Mouse (Mus musculus): ENCODE measurements around the gene Kirrel3. TPM values are rescaled to one million over a fixed set of nuclear protein-coding genes. Genes with fewer than 3 reads are reported as not detected.

Gene Kirrel3
- total and polyA plus RNA-seq, 2 experiments from 2014 or later = 0.29 to 0.42 TPM

DNA sequence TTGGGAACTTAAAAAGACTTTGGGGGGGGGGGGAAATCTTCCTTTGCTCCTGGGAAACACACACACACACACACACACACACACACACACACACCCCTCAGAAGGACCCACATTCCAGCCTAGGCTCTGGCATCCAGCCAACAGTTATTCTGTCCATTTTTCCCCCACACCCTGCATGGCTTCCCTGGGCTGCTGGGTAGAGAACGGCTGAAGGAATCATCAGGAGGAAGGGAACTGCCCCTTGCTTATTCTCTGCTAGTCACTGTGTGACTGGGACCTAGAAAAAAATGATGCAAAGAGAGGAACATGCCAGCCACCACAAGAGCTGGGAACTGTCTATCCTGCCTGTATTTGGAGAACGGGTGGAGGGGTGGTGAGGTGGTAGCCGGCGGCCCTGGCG lies 532.4 kb downstream of the Kirrel3 start:
- no peak overlapping the region for H3K27ac ChIP-seq (ENCODE audit: low read depth)
- no peaks in the 10 kb centered on the region for H3K9me3 ChIP-seq (replicated peaks; ENCODE audit: control insufficient read depth, low read length)
- H3K36me3 ChIP-seq (replicated peaks; ENCODE audit: control insufficient read depth, insufficient read depth, low read length) = no peaks in the 10 kb centered on the region
- H3K4me1 ChIP-seq (ENCODE audit: control insufficient read depth, insufficient read depth) = peaks cover 7% of the 10 kb centered on the region
- no peak for ATAC-seq (ENCODE audit: insufficient read depth, low read depth)
- peaks cover 5% of the 10 kb centered on the region; the same call in 1 of the 2 replicates for H3K27me3 ChIP-seq (ENCODE audit: control insufficient read depth, insufficient read depth, low read length)
- H3K9ac ChIP-seq (replicated peaks; ENCODE audit: low read depth, low read length) = no peak overlapping the region
- no peak for DNase-seq (ENCODE audit: low spot score)
- peak overlapping the region; percentile 30 for H3K4me2 ChIP-seq (ENCODE audit: low read depth, low read length)
- WGBS = 17% methylated on average over 5 of the region's 5 CpGs
- H3K4me3 ChIP-seq (ENCODE audit: low read depth, low read length) = no peak overlapping the region
- no peak for TF ChIP-seq EP300 (IDR thresholded peaks at IDR 0.05; ENCODE audit: low read depth)
- TF ChIP-seq CTCF (IDR thresholded peaks at IDR 0.05; ENCODE audit: low read depth) = no peak

DNA sequence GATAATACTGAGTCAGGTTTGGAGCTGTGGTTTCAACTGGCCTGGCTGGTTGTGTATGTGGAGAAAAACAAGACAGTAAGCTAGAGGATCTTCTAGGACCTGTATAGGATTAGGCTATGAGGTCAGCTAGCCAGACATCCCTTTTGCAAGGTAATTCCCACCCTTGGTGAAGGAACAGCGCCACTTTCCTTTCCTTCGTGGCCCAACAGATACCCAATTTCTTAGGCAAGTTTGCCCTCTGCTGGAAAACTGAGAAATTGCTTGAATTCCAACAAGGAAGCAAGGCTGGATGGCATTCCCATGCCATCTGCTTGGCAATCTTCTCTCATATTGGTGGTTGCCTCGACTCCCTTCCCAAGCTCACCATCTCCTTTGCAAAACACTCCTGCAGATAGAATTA lies 533.7 kb downstream of the Kirrel3 start:
- ATAC-seq (ENCODE audit: insufficient read depth, low read depth) (no peak; the same call in 1 of the 2 replicates), DNase-seq (ENCODE audit: low spot score) (no peak)
- Histone ChIP-seq H3K27me3 (ENCODE audit: control insufficient read depth, insufficient read depth, low read length) (peaks cover 9% of the 10 kb centered on the region), H3K36me3 (replicated peaks; ENCODE audit: control insufficient read depth, insufficient read depth, low read length) (no peaks in the 10 kb centered on the region), H3K27ac (ENCODE audit: low read depth) (no peak overlapping the region), H3K4me3 (ENCODE audit: low read depth, low read length) (no peak overlapping the region), H3K9ac (replicated peaks; ENCODE audit: low read depth, low read length) (no peak overlapping the region), H3K4me2 (ENCODE audit: low read depth, low read length) (no peak overlapping the region), H3K9me3 (replicated peaks; ENCODE audit: control insufficient read depth, low read length) (no peaks in the 10 kb centered on the region), H3K4me1 (ENCODE audit: control insufficient read depth, insufficient read depth) (peaks cover 7% of the 10 kb centered on the region)
- WGBS = 8% methylated on average over 3 of the region's 3 CpGs
- TF ChIP-seq EP300 (IDR thresholded peaks at IDR 0.05; ENCODE audit: low read depth) = no peak
- TF ChIP-seq CTCF (IDR thresholded peaks at IDR 0.05; ENCODE audit: low read depth) = peak; percentile 91

DNA sequence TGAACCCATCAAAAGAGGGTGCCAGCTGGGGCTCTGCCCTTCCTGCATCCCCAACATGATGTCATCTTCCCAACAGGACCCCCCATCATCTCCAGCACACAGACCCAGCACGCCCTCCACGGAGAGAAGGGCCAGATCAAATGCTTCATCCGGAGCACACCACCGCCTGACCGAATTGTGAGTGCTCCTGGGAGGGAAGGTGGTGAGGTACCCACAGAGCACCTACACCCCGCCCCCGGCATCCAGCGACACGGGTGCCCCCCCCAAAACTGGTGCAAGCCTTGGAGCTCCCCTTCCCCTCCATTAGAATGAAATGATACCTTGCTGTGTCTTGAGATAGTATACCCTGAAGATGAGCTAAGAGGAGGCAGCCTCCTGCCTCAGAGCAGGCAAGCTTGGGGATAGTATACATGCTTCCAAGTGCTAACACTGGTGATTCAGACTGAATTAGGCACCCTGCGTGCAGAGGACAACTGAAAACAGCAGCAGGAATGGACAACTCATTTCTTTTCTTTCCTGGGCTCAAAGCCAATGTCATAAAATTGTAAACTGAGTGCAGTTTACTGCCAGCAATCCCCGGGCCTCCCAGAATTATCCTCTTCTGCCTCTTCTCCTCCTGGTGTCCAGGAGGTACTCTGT lies 534.4 kb downstream of the Kirrel3 start:
- H3K9me3 ChIP-seq (replicated peaks; ENCODE audit: control insufficient read depth, low read length) = no peaks in the 10 kb centered on the region
- no peak overlapping the region for H3K4me3 ChIP-seq (ENCODE audit: low read depth, low read length)
- no peak overlapping the region for H3K4me2 ChIP-seq (ENCODE audit: low read depth, low read length)
- no peak overlapping the region for H3K27ac ChIP-seq (ENCODE audit: low read depth)
- peaks cover 10% of the 10 kb centered on the region for H3K27me3 ChIP-seq (ENCODE audit: control insufficient read depth, insufficient read depth, low read length)
- no peak overlapping the region for H3K9ac ChIP-seq (replicated peaks; ENCODE audit: low read depth, low read length)
- ATAC-seq (ENCODE audit: insufficient read depth, low read depth) (no peak), DNase-seq (ENCODE audit: low spot score) (no peak)
- 48% methylated on average over 11 of the region's 11 CpGs for WGBS
- H3K36me3 ChIP-seq (replicated peaks; ENCODE audit: control insufficient read depth, insufficient read depth, low read length) = no peaks in the 10 kb centered on the region
- H3K4me1 ChIP-seq (ENCODE audit: control insufficient read depth, insufficient read depth) = peaks cover 10% of the 10 kb centered on the region
- no peak for TF ChIP-seq EP300 (IDR thresholded peaks at IDR 0.05; ENCODE audit: low read depth)
- no peak for TF ChIP-seq CTCF (IDR thresholded peaks at IDR 0.05; ENCODE audit: low read depth)

DNA sequence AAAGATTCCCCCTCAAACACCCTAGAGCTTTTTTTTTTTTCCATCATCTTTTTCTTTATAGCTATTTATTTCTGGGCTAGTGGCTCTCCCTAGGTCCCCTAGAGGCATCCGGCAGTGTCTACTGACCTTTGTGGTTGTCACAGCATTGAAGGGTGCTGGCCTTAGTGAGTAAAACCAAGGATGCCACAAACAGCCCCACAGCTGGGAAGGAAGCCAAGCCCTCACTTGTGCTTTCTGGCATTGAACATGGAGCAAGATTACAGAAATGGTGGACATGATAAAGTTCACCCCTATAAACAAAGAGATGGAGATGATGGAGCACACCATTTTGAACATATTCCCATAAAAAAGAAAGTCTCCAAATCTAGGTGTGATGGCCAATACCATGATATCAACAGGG lies 536.0 kb downstream of the Kirrel3 start:
- no peak overlapping the region for H3K9ac ChIP-seq (replicated peaks; ENCODE audit: low read depth, low read length)
- H3K4me3 ChIP-seq (ENCODE audit: low read depth, low read length) = no peak overlapping the region
- DNase-seq (ENCODE audit: low spot score) (no peak), ATAC-seq (ENCODE audit: insufficient read depth, low read depth) (no peak)
- no peak overlapping the region for H3K4me2 ChIP-seq (ENCODE audit: low read depth, low read length)
- H3K27ac ChIP-seq (ENCODE audit: low read depth) = no peak overlapping the region
- WGBS = 70% methylated on average over 1 of the region's 1 CpGs
- H3K4me1 ChIP-seq (ENCODE audit: control insufficient read depth, insufficient read depth) = peaks cover 21% of the 10 kb centered on the region
- H3K9me3 ChIP-seq (replicated peaks; ENCODE audit: control insufficient read depth, low read length) = no peaks in the 10 kb centered on the region
- H3K27me3 ChIP-seq (ENCODE audit: control insufficient read depth, insufficient read depth, low read length) = peaks cover 20% of the 10 kb centered on the region
- TF ChIP-seq CTCF (IDR thresholded peaks at IDR 0.05; ENCODE audit: low read depth) = no peak
- H3K36me3 ChIP-seq (replicated peaks; ENCODE audit: control insufficient read depth, insufficient read depth, low read length) = no peaks in the 10 kb centered on the region

DNA sequence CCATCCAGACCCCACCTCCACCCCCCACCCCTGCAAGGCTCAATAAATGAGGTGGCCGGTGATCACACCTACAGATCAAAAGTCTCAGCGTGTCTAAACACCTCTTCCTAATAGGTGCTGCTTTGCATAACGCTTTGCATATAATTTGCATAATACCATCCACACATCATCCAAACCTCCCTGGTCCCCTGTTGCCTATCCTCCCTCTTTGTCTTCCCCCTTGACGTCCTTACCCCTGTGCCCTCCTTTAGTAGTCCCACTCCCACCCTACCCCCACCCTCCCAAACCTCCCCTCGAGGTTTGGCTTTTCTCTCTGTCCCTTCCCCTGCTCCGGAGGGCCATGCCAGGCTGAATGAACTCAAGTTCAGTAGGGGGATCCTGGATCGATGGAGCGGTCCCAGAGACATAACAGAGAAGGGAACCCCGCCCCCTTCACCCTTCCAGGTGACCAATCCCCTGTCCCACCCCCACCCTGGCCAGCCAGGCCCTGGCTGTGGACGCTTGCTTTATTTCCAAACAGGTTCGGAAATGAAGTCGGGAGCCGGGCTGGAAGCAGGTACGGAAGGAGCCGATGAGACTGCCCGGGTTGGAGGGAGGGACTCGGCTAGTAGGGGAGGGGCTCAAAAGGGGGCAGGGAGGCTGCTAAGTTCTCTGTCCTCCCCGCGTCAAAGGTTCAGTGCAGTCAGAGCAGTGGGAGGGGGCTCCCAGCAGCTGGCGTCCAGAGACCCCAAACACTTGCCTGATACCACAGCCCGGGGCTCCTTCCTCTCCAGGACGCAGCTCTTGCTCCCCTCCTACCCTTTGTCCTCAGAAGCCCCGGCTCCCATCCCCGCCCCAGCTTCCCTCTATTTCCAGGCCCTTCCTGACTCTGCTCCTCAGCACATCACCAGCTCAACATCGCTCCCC lies 539.1 kb downstream of the Kirrel3 start:
- H3K9me3 ChIP-seq (replicated peaks; ENCODE audit: control insufficient read depth, low read length) = no peaks in the 10 kb centered on the region
- ATAC-seq (ENCODE audit: insufficient read depth, low read depth) (no peak), DNase-seq (ENCODE audit: low spot score) (no peak)
- no peaks in the 10 kb centered on the region for H3K36me3 ChIP-seq (replicated peaks; ENCODE audit: control insufficient read depth, insufficient read depth, low read length)
- H3K9ac ChIP-seq (replicated peaks; ENCODE audit: low read depth, low read length) = no peak overlapping the region; the same call in 1 of the 2 replicates
- WGBS = 8% methylated on average over 25 of the region's 25 CpGs
- peaks cover 15% of the 10 kb centered on the region for H3K27me3 ChIP-seq (ENCODE audit: control insufficient read depth, insufficient read depth, low read length)
- H3K4me2 ChIP-seq (ENCODE audit: low read depth, low read length) = peak overlapping the region; percentile 56
- no peak for TF ChIP-seq EP300 (IDR thresholded peaks at IDR 0.05; ENCODE audit: low read depth)
- no peak for TF ChIP-seq CTCF (IDR thresholded peaks at IDR 0.05; ENCODE audit: low read depth)
- peak overlapping the region; percentile 29 for H3K4me3 ChIP-seq (ENCODE audit: low read depth, low read length)
- H3K4me1 ChIP-seq (ENCODE audit: control insufficient read depth, insufficient read depth) = peaks cover 17% of the 10 kb centered on the region
- H3K27ac ChIP-seq (ENCODE audit: low read depth) = no peak overlapping the region
